Mouse (Mus musculus) MEL (cell line): ENCODE measurements around the gene Rsl1d1.

Source experiments
- CHD2 ChIP-seq: IDR thresholded peaks from 2 replicates; pipeline ENCODE4 v1.6.1; 2011; ENCODE audit warnings: low read length, improper control_type of control experiment
- CTCF ChIP-seq, 3 experiments: IDR thresholded peaks in 2 of 3; conservative IDR thresholded peaks in 1 of 3; 2 replicates each; pipeline ENCODE4 v1.5.1; 2011 to 2012; ENCODE audit warnings: low read length in 3 of 3, low read depth in 2 of 3, mild to moderate bottlenecking in 2 of 3, improper control_type of control experiment in 1 of 3, inconsistent platforms in 1 of 3, mixed read lengths in 1 of 3, moderate library complexity in 1 of 3; ENCODE audit not compliant: control insufficient read depth in 1 of 3, insufficient read depth in 1 of 3, poor library complexity in 1 of 3, severe bottlenecking in 1 of 3
- ELF1 ChIP-seq: IDR thresholded peaks from 2 replicates; pipeline ENCODE4 v1.6.1; 2014; ENCODE audit warnings: low read depth, mild to moderate bottlenecking, inconsistent platforms, low read length, improper control_type of control experiment, moderate library complexity
- EP300 ChIP-seq, 2 experiments: IDR thresholded peaks; 2 replicates each; pipeline ENCODE4 v1.6.1; 2011; ENCODE audit warnings: improper control_type of control experiment in 2 of 2, low read length in 2 of 2, low read depth in 1 of 2, mild to moderate bottlenecking in 1 of 2
- ETS1 ChIP-seq: IDR thresholded peaks from 2 replicates; pipeline ENCODE4 v1.6.1; 2012; ENCODE audit warnings: low read depth, mild to moderate bottlenecking, inconsistent platforms, low read length, improper control_type of control experiment, moderate library complexity
- GABPA ChIP-seq: IDR thresholded peaks from 2 replicates; pipeline ENCODE4 v1.6.1; 2012; ENCODE audit warnings: low read depth, mild to moderate bottlenecking, inconsistent platforms, low read length, improper control_type of control experiment, moderate library complexity
- JUND ChIP-seq: IDR thresholded peaks from 2 replicates; pipeline ENCODE4 v1.6.1; 2011; ENCODE audit warnings: low read depth, mild to moderate bottlenecking, improper control_type of control experiment, low read length
- MAX ChIP-seq: IDR thresholded peaks from 2 replicates; pipeline ENCODE4 v1.6.1; 2011; ENCODE audit warnings: low read length, improper control_type of control experiment
- MAZ ChIP-seq: IDR thresholded peaks from 2 replicates; pipeline ENCODE4 v1.6.1; 2012; ENCODE audit warnings: low read depth, mild to moderate bottlenecking, inconsistent platforms, low read length, improper control_type of control experiment
- MYC ChIP-seq: IDR thresholded peaks from 2 replicates; pipeline ENCODE4 v1.6.1; 2011; ENCODE audit warnings: low read depth, mild to moderate bottlenecking, low read length, improper control_type of control experiment, moderate library complexity
- POLR2A ChIP-seq, 2 experiments: IDR thresholded peaks; 2 replicates each; pipeline ENCODE4 v1.6.1; 2011 to 2012; ENCODE audit warnings: low read length in 2 of 2, mild to moderate bottlenecking in 2 of 2, control low read depth in 1 of 2, improper control_type of control experiment in 1 of 2, low read depth in 1 of 2, moderate library complexity in 1 of 2; ENCODE audit not compliant: control insufficient read depth in 1 of 2, insufficient read depth in 1 of 2, poor library complexity in 1 of 2
- POLR2AphosphoS5 ChIP-seq: IDR thresholded peaks from 2 replicates; pipeline ENCODE4 v1.6.1; 2012; ENCODE audit warnings: low read depth, borderline replicate concordance, mild to moderate bottlenecking, inconsistent platforms, low read length, moderate library complexity, mixed read lengths
- SIN3A ChIP-seq: IDR thresholded peaks from 2 replicates; pipeline ENCODE4 v1.6.1; 2012; ENCODE audit warnings: low read length, improper control_type of control experiment, inconsistent platforms

DNA sequence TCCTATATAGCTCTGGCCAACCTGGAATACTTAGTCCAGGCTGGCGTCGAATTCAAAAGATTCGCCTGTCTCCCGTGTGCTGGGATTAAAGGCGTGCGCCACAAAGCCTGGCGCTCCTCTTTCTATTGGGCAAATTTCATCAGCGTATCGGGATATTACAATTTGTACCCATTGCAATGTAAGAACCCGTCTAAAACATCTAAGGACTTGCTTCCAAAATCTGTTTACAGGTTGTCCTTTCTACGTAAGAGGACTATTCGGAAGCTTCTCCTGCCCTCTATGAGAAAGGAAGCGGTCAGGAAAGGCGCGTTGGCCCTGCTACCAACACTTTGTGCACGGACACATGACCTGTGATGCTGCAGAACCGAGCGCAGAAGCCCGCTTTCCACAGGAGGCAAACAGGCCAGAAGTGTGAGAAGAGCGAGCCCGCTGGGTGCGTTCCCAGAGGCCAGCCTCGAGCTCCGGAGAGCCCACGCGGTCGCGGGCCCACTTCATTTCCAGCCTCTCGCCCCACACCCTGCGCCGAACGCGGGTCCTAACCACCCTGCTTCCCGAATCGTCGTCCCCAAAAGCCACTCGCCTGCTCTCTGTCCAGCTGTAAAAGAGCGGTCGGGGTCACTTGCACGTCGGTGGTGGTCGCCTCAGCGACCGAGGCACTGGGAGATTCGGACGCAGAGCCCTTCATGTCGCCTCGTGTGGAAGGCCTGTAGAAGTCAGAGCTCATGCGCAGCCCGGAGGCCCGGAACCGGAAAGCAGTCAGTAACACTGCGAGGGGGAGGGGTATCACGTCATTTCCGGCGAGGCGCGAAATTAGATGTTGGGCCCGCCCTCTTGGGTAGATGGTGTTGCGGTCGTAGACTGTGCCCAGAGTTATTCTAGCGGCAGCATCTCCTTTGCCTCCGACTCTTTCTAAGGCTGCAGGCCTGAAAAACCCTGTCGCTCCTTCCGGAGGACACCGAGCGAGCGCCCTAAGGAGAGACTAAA is at the start of gene Rsl1d1:
- TF ChIP-seq POLR2A (IDR thresholded peaks at IDR 0.05; ENCODE audit: control insufficient read depth in 1 of 2, insufficient read depth in 1 of 2, low read depth in 1 of 2, low read length in 2 of 2, poor library complexity in 1 of 2) (peak; percentile 74 to 99; a peak in 3 of 4 replicates), ELF1 (peak; percentile 74), CHD2 (peak; percentile 63; the same call in 1 of the 2 replicates), MYC (peak; percentile 97), SIN3A (peak; percentile 89), MAZ (peak; percentile 74), ETS1 (peak; percentile 46; the same call in 1 of the 2 replicates), JUND (no peak), CTCF (IDR thresholded peaks at IDR 0.05 in 2 of 3, conservative IDR thresholded peaks at IDR 0.05 in 1 of 3; ENCODE audit: control insufficient read depth in 1 of 3, insufficient read depth in 1 of 3, low read depth in 2 of 3, low read length in 3 of 3, poor library complexity in 1 of 3, severe bottlenecking in 1 of 3) (no peak), EP300 (IDR thresholded peaks at IDR 0.05; ENCODE audit: low read depth in 1 of 2, low read length in 2 of 2) (peak in 1 of 2 experiments; percentile 26; a peak in 2 of 4 replicates), POLR2AphosphoS5 (peak; percentile 76; the same call in 1 of the 2 replicates), MAX (peak; percentile 87), GABPA (no peak)
